Mouse (Mus musculus): ENCODE measurements around the gene Tuba4a.
"Not testable (repeated sequence)": the region's sequence is repeated elsewhere in the genome, so short reads cannot be mapped to it uniquely, and the experiment has no call there.

Gene Tuba4a

DNA sequence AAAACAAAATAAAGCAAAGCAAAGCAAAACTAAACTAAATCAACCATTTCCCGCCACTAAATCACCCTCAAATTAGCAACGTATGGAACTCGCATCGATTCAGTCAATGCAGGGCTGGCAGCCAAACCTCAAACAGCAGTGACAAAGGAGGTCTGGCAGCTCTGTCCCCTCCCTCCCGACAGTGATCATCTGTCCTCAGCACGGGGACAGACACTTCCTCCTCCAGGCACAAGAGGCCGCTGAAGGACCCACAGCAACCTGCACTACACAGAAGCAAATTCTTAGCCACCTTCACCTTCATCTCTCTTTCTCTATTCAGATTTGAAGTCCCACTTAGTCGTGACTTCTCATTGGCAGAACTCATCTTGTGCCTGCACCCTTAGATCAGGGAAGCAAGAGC lies 14.9 kb upstream of the Tuba4a start:
- peak; percentile 72 for DNase-seq

DNA sequence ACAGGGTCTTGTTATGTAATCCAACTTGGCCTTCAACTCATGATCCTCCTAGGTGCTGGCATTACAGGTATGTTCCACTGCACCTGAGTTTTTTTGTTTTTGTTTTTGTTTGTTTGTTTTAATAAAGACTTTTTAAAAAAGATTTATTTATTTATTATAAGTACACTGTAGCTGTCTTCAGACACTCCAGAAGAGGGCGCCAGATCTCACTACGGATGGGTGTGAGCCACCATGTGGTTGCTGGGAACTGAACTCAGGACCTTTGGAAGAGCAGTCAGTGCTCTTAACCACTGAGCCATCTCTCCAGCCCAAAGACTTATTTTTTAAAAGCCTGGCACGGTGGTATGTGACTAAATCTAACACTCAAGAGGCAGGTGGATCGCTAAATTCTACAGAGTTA lies 12.8 kb upstream of the Tuba4a start:
- not testable (repeated sequence) for DNase-seq

GRCm38 (mm10) chr1:75231664-75232152 lies 12.0 kb upstream of the Tuba4a start, which contains the start of gene A630095N17Rik:
Gene A630095N17Rik (minus strand): TSS chr1:75232102.
- DNase-seq = no peak

- DNase-seq = no peak
Measured at GRCm38 (mm10) chr1:75231224-75231623, 11.6 kb upstream of the Tuba4a start.

- no peak for DNase-seq
Measured at GRCm38 (mm10) chr1:75230335-75230994, 10.8 kb upstream of the Tuba4a start.

DNA sequence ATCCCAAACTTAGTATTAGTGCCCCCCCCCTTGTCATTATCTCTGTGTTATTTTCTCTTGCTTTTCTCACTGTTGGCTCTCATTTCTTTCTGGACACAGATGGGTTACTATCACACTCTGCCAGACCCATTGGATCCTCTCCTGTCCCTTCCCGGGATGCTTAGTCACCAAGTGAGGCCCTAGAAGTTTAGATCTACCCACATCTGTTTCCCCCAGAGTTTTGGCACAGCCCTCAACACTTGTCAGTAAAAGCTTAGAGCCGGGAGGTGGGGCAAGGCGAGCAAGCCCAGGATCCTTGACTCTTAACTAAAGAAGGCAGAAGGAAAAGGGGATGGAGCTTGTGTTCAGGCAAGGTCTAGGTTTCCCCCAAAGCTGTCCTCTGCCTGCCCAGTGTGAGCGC lies 9.5 kb upstream of the Tuba4a start:
- DNase-seq = no peak

DNA sequence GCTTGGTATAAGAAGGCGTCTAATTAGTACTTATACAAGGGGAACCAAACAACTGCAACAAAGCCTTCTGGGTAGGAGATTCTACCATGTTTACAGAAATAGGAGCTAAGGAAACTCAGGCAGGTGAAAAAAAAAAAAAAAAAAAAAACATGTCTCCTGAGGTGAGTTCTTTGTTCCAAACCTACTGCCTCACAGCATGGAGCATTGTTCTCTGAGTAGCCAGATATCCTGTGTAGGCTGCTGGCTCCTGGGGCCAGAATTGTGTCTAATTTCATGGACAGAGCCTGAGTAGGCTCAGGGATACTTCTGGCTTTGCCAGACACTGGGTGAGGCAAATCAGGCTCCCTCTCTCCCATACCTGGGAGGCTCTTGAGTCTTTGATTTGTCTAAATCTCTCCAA lies 8.0 kb upstream of the Tuba4a start:
- DNase-seq = no peak

GRCm38 (mm10) chr1:75226138-75226537 lies 6.5 kb upstream of the Tuba4a start:
- DNase-seq = no peak

DNA sequence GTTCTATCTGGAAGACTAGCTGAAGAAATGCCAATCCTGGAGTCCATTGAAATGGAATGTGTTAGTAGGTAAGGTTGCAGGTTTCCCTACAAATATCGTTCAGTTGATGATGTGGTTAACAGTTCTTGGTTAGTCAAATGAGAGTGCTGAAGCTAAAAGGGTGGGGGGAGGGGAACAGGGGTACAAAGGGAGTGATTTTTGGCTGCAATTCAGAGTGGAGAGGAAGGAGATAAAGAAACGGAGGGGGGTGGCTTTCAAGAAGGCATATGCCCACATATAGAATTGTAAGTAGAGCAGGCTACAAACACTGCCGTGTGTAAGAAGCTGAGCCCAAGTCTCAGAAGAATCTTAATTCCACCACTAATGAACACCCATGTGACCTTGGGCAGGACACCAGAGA lies 5.8 kb upstream of the Tuba4a start:
- no peak for DNase-seq

DNA sequence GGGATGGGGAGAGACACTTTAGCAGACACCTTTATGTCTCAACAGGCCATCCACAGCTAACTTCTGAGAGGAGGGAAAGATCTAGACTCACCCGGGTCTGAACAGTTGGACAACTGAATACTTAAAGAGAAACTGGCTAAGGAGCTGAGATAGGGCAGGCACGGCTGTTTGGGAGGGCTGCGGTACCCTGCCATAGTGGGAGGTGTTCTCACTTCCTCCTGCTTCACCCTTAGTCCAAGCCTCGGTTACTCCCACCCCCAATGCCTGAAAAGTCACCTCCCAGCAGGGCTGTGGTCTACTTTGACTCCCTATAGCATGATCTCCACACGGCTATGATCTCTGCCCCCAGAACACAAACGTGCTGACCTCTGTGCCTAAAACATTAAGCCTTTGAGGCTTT lies 3.9 kb upstream of the Tuba4a start:
- DNase-seq = no peak

DNA sequence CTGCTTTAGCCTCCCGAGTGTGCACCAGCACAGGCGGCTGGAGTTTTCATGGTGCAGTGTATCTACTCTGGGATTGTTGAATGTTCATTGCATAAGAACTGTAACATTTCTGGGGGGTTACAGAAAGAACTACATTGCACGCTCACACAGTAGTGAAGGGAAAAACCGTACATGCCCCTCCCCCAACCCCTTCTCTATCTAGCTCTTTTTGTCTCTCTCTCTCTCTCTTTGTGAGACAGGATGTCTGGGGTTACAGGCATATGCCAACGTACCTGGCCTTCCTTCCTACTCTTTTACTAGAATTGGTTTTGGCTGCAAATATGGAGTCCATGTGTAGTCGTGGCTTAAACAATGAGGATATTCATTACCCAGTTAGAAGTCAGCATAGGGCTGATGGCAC lies 3.3 kb upstream of the Tuba4a start:
- DNase-seq = no peak

- DNase-seq = no peak
Measured at GRCm38 (mm10) chr1:75221538-75221937, 1.9 kb upstream of the Tuba4a start.

DNA sequence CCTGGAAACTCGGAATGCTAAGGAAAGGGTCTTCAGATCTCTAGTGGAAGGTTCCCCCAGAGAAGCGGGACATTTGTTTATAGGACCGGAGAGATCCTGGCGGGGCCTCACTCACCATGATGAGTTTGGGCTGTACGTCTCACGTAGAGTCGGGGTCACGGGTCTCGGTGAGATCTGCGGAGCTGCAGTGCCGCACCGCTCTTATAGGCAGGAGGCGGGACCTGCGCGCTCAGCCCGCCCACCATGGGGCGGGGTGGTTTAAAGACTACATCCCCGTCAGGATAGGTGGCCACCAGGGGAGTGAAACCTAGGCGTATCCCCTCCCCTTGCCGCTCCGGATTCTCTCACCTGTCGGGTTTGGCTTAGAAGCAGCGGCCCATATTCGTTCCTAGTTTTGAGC lies 587 bp downstream of the Tuba4a start:
- peak; percentile 91 for DNase-seq

DNA sequence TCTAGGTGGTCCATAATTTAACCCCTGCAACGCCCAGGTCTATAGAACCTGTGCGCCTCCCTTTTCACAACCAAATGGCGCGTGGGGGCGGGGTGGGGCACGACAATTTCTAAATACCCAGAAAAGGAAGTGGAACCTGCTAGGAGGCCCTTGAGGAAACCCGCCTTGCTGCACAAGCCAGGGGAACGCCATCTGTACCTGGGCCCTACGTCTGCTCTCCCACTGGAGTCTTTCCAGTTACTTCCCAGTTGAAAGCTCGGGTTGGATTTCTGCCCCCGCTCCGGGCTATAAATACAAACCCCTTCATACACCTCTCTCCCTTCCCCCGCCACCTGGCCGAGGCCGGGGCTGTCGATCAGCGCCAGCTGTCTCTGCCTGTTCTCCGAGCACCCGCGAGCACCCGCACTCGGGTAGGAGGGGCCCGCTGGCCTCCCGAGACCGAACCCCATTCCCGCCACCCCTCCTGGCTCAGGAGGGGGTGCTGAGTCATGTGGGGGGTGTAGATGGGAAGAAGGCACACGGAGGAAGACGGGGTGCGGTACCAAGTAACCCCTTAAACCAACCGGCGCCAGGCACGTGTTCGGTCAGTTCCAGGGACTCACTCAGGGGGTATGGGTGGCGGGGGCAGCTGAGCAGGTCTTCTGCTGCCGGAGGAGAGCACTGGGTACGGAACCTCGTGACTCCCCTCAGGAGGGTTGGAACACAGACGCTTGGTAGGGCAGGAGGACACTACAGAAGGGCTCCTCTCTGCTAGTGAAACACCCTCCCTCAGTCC lies 1.3 kb downstream of the Tuba4a start:
- DNase-seq = peak; percentile 81

DNA sequence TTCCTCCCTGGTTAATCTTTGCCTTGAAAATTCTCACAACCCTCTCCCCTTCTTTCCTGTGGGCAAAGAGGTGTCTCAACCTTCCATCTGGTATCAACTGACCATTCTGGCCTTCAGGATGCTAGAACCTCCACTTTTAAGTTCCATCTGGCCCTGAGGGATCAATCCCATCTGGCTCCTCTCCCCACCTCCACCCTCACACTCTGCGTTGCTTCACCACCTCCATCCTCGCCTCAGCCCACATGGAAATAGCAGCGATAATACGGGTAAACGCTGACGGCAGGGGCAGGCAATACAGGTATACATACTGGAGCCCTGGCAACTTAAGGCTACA lies 1.8 kb downstream of the Tuba4a start:
- DNase-seq = no peak

DNA sequence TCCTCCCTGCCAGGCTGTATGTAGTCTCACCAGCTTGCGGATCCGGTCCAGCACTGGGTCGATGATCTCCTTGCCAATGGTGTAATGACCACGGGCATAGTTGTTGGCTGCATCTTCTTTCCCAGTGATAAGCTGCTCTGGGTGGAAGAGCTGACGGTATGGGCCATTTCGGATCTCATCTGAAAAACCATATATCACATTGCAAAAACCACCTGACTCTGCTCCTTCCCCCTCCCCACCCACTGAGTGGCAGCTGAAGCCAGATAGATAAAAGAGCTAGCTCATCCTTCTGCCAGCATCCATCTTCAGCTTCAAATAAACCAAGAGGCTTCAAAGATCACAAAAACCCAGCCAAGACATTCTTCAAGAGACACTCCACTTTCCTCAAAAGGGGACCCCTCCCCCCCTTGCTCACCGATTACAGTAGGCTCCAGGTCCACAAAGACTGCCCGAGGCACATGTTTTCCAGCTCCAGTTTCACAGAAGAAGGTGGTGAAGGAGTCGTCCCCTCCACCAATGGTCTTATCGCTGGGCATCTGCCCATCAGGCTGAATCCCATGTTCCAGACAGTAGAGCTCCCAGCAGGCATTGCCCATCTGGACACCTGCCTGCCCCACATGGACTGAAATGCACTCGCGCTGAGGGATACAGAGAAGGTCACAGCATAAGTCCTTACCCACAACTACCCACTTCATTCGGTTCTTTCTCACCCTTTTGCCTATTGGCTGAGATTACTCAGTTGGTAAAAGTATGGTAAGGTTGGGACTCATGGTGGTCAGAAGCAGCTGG lies 2.7 kb downstream of the Tuba4a start:
- DNase-seq = no peak

DNA sequence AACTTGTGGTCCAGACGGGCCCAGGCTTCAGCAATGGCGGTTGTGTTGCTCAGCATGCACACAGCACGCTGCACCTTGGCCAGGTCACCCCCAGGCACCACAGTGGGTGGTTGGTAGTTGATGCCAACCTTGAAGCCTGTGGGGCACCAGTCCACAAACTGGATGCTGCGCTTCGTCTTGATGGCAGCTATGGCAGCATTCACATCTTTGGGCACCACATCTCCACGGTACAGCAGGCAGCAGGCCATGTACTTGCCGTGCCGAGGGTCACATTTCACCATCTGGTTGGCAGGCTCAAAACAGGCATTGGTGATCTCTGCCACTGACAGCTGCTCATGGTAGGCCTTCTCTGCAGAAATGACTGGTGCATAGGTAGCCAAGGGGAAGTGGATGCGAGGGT lies 3.9 kb downstream of the Tuba4a start:
- DNase-seq = no peak

DNA sequence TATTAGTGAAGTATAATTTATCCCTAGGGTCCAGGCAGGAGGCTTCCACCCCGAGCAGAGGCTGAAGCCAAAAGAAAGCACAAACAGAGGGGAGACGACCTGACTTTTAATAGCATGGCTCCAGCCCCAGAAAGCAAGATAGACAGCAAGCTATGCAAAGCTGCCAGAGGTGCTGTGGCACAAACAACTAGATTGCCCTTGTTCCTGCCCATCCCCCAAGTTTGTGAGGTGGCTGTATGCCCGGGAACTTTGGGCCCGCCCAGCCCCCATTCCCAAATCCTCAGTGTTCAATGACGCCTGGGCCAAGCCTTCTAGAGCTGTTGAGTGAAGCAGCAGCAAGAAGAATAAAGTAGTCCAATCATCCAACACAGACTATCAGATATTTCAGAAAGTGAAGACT lies 4.8 kb downstream of the Tuba4a start:
- DNase-seq = peak; percentile 62

DNA sequence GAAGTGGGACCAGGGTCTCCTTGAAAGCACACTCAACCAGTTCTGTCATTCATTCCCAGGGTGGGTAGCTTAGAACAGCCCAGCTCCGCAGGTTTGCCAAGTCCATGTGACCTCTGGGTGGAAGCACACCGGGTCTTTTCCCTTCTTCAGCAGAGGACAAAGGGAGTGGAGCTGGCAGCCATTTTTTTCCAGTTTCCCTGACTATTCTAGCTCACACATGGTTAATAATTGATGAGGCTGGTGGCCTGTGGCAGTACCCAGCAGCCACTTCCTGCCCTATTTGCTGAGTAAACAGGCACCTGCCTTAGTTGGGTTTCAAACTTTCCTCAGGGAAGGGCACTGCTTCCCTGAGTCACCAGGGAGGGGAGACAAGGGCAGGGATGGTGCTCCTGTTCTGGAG lies 5.2 kb downstream of the Tuba4a start:
- DNase-seq = no peak

DNA sequence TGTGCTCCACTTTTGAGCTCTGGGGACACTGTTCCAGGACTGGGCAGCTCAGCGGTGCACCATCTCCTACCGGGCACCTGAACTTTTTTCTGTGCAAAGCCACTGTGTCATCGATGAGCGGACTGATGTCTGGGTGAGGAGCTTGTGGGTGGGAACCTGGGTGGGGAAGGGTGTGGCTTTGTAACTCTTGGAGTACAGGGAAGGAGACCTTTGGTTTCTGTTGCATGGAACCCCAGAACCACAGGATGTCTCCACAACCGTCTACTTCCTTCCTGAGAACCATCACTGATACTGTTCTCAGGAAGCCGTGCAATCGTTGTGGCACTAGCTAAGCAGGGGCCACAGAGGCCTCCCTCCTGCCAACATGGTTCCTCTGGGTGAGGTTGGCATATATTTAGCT lies 6.6 kb downstream of the Tuba4a start:
- DNase-seq = no peak

DNA sequence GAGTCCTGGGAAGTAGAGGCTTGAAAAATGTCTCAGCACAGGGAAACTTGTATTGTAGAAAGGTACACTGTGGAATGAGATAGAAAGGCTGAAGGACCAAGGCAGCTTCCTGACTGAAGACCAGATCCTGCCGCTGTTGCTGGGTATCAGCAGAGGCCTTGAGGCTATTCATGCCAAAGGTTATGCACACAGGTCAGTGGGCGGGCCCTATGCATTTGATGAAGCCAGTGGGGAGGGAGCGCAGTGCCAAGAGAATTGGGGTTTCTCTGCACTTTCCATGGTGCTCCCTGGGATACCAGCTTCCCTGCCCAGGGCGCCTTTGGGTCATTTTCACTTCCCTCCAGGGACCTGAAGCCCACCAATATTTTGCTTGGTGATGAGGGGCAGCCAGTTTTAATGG lies 7.1 kb downstream of the Tuba4a start:
- DNase-seq = no peak

DNA sequence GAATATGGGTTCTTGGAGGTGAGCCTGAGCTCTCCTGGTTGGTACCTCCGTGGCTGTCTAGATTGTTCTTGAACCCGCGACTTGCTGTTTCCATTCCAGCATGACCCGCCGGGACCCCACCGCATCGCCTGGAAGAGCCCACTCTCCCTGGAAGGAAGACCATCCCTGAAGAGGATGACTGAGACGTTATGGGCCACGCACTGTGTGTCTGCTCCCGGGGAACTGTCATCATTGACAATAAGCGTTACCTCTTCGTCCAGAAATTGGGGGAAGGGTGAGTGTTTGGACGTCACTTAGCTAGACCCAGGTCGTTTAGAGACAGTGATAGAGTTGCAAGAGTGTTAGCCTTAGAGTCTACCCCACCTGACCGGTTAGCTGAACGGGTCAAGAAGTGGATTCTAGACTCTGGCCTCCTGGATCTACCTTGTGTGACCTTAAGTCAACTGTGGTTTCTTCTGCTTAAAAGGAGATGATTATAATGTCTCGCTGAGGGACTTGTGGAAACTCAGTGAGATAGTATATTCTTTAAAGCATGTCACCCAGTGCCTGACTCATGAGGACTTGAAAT lies 8.4 kb downstream of the Tuba4a start:
- no peak for DNase-seq
